Mouse (Mus musculus) limb, embryonic 11.5 days (tissue): ENCODE measurements around the gene Ywhag. TPM values are rescaled to one million over a fixed set of nuclear protein-coding genes. Genes with fewer than 3 reads are reported as not detected.

Source experiments
- ATAC-seq: fragments of 200-750 bp; cut with Nextera tagmentation; 2 replicates; pipeline ENCODE4 v1.8.0; 2017; ENCODE audit warnings: low read depth; ENCODE audit not compliant: insufficient number of reproducible peaks, low FRiP score, low TSS enrichment
- DNase-seq: peaks from one replicate; pipeline ENCODE4 v3.0.0-alpha.2; 2015; ENCODE audit warnings: low spot score
- H3K27ac ChIP-seq: fragments of 300-500 bp; sonication (generic); replicated peaks from 2 replicates; pipeline ENCODE4 v1.5.1; 2014; ENCODE audit warnings: low read depth, mild to moderate bottlenecking, low read length
- H3K27me3 ChIP-seq: fragments of 300-500 bp; sonication (generic); 2 replicates; pipeline ENCODE4 v1.6.1; 2014; ENCODE audit warnings: mild to moderate bottlenecking, low read length, mixed read lengths; ENCODE audit not compliant: control insufficient read depth, insufficient read depth
- H3K36me3 ChIP-seq: fragments of 300-500 bp; sonication (generic); 2 replicates; pipeline ENCODE4 v1.6.1; 2014; ENCODE audit warnings: mild to moderate bottlenecking, low read length, moderate library complexity, mixed read lengths; ENCODE audit not compliant: control insufficient read depth, insufficient read depth
- H3K4me1 ChIP-seq: fragments of 300-500 bp; sonication (generic); 2 replicates; pipeline ENCODE4 v1.6.1; 2014; ENCODE audit warnings: low read length, mixed read lengths; ENCODE audit not compliant: control insufficient read depth, insufficient read depth
- H3K4me2 ChIP-seq: fragments of 300-500 bp; sonication (generic); 2 replicates; pipeline ENCODE4 v1.6.1; 2014; ENCODE audit warnings: low read depth, mild to moderate bottlenecking, moderate library complexity; ENCODE audit not compliant: severe bottlenecking
- H3K4me3 ChIP-seq: fragments of 300-500 bp; sonication (generic); 2 replicates; pipeline ENCODE4 v1.5.1; 2014; ENCODE audit warnings: low read depth, low read length
- H3K9ac ChIP-seq: fragments of 300-500 bp; sonication (generic); 2 replicates; pipeline ENCODE4 v1.6.1; 2014; ENCODE audit warnings: mild to moderate bottlenecking, low read length
- H3K9me3 ChIP-seq: fragments of 300-500 bp; sonication (generic); 2 replicates; pipeline ENCODE4 v1.6.1; 2016; ENCODE audit warnings: low read length; ENCODE audit not compliant: control insufficient read depth
- WGBS: fragments of 180-500 bp; shearing (Covaris S2); extraction: QIAGEN DNeasy Blood & Tissue Kit; methylation state at CpG from one replicate; pipeline ENCODE4 v1.1.7; 2014; 5-methylcytosine and 5-hydroxymethylcytosine counted together
- polyA plus RNA-seq: library from polyadenylated mRNA; unstranded; fragments of >200 nt; fragmentation: Nextera tagmentation; extraction: Ambion mirVana; gene quantifications from 2 replicates; pipeline ENCODE4 v1.2.1, GENCODE M21; 2014

Gene Ywhag
- polyA plus RNA-seq, 1 experiment from 2014 or later, result 105 TPM

GRCm38 (mm10) chr5:135968781-135969180 lies 34.4 kb upstream of the Ywhag start:
- Histone ChIP-seq H3K27me3 (0 out of 2 replicates have a peak, but pooled peaks cover 6% of the 10 kb centered on the region), H3K4me2 (no peak overlapping the region), H3K9ac (no peak overlapping the region), H3K9me3 (no peaks in the 10 kb centered on the region), H3K27ac (no peak overlapping the region), H3K4me3 (no peak overlapping the region), H3K36me3 (no peaks in the 10 kb centered on the region), H3K4me1 (0 out of 2 replicates have a peak, but pooled peaks cover 3% of the 10 kb centered on the region)
- DNase-seq, result peak; percentile 70
- ATAC-seq, result no peak
- 69% methylated on average over 1 of the region's 1 CpGs for WGBS

- H3K9me3 ChIP-seq, result no peaks in the 10 kb centered on the region
- 65% methylated on average over 9 of the region's 9 CpGs for WGBS
These were observed 32.5 kb upstream of the Ywhag start for GRCm38 (mm10) chr5:135966866-135967265.

GRCm38 (mm10) chr5:135965501-135965930 lies 31.1 kb upstream of the Ywhag start:
- WGBS, result 7% methylated on average over 24 of the region's 24 CpGs
- Histone ChIP-seq H3K27me3 (0 out of 2 replicates have a peak, but pooled peaks cover 6% of the 10 kb centered on the region), H3K4me3 (no peak overlapping the region), H3K36me3 (no peaks in the 10 kb centered on the region), H3K27ac (no peak overlapping the region), H3K4me2 (peak overlapping the region; percentile 32), H3K4me1 (0 out of 2 replicates have a peak, but pooled peaks cover 6% of the 10 kb centered on the region), H3K9ac (peak overlapping the region; percentile 32), H3K9me3 (no peaks in the 10 kb centered on the region)
- DNase-seq, result peak; percentile 32
- ATAC-seq, result no peak

More at GRCm38 (mm10) chr5:135966866-135967265, 32.5 kb upstream of the Ywhag start:
- Histone ChIP-seq H3K27me3 (0 out of 2 replicates have a peak, but pooled peaks cover 6% of the 10 kb centered on the region), H3K4me3 (no peak overlapping the region), H3K27ac (no peak overlapping the region), H3K4me1 (0 out of 2 replicates have a peak, but pooled peaks cover 6% of the 10 kb centered on the region), H3K36me3 (no peaks in the 10 kb centered on the region), H3K4me2 (no peak overlapping the region), H3K9ac (no peak overlapping the region)
- DNase-seq (peak; percentile 45), ATAC-seq (no peak)

GRCm38 (mm10) chr5:135963280-135963627 lies 28.8 kb upstream of the Ywhag start:
- Histone ChIP-seq H3K27ac (peak overlapping the region; percentile 90), H3K4me3 (peak overlapping the region; percentile 56), H3K4me2 (peak overlapping the region; percentile 90), H3K4me1 (peaks cover 7% of the 10 kb centered on the region; the same call in 1 of the 2 replicates), H3K9me3 (no peaks in the 10 kb centered on the region), H3K36me3 (no peaks in the 10 kb centered on the region), H3K27me3 (0 out of 2 replicates have a peak, but pooled peaks cover 6% of the 10 kb centered on the region), H3K9ac (peak overlapping the region; percentile 94)
- DNase-seq, result no peak
- ATAC-seq, result no peak
- WGBS, result 2% methylated on average over 6 of the region's 6 CpGs

- H3K27me3 ChIP-seq, result 0 out of 2 replicates have a peak, but pooled peaks cover 6% of the 10 kb centered on the region
- H3K9me3 ChIP-seq, result no peaks in the 10 kb centered on the region
- peaks cover 10% of the 10 kb centered on the region; the same call in 1 of the 2 replicates for H3K4me1 ChIP-seq
- H3K4me2 ChIP-seq, result peak overlapping the region; percentile 90
- ATAC-seq (peak; percentile 94), DNase-seq (peak; percentile 97)
- H3K36me3 ChIP-seq, result no peaks in the 10 kb centered on the region
- peak overlapping the region; percentile 56 for H3K4me3 ChIP-seq
- under 1% methylated on average over 64 of the region's 64 CpGs for WGBS
- H3K9ac ChIP-seq, result peak overlapping the region; percentile 94
- H3K27ac ChIP-seq, result peak overlapping the region; percentile 90
These were observed 28.3 kb upstream of the Ywhag start for GRCm38 (mm10) chr5:135962492-135963279.

GRCm38 (mm10) chr5:135962125-135962491 lies 27.7 kb upstream of the Ywhag start:
- ATAC-seq (no peak; the same call in 1 of the 2 replicates), DNase-seq (no peak)
- peak overlapping the region; percentile 90 for H3K4me2 ChIP-seq
- H3K4me1 ChIP-seq, result peaks cover 10% of the 10 kb centered on the region; the same call in 1 of the 2 replicates
- whole genome bisulfite sequencing, result under 1% methylated on average over 11 of the region's 11 CpGs
- peak overlapping the region; percentile 56 for H3K4me3 ChIP-seq
- no peak overlapping the region for H3K9ac ChIP-seq
- peak overlapping the region; percentile 68 for H3K27ac ChIP-seq
- no peaks in the 10 kb centered on the region for H3K36me3 ChIP-seq
- H3K9me3 ChIP-seq, result no peaks in the 10 kb centered on the region
- 0 out of 2 replicates have a peak, but pooled peaks cover 6% of the 10 kb centered on the region for H3K27me3 ChIP-seq

- Histone ChIP-seq H3K4me2 (peak overlapping the region; percentile 90; the same call in 1 of the 2 replicates), H3K9me3 (no peaks in the 10 kb centered on the region), H3K27ac (no peak overlapping the region), H3K9ac (no peak overlapping the region), H3K4me1 (peaks cover 10% of the 10 kb centered on the region; the same call in 1 of the 2 replicates), H3K36me3 (no peaks in the 10 kb centered on the region), H3K4me3 (no peak overlapping the region), H3K27me3 (0 out of 2 replicates have a peak, but pooled peaks cover 6% of the 10 kb centered on the region)
- DNase-seq, result no peak
- WGBS, result 94% methylated on average over 15 of the region's 15 CpGs
- no peak for ATAC-seq
These were observed 26.7 kb upstream of the Ywhag start for GRCm38 (mm10) chr5:135960909-135961635.

- Histone ChIP-seq H3K27ac (no peak overlapping the region), H3K9ac (no peak overlapping the region), H3K36me3 (no peaks in the 10 kb centered on the region), H3K9me3 (no peaks in the 10 kb centered on the region), H3K4me2 (no peak overlapping the region), H3K4me1 (peaks cover 7% of the 10 kb centered on the region; the same call in 1 of the 2 replicates), H3K27me3 (no peaks in the 10 kb centered on the region), H3K4me3 (no peak overlapping the region)
- no peak for DNase-seq
- 95% methylated on average over 7 of the region's 7 CpGs for WGBS
- no peak for ATAC-seq
These were observed 25.5 kb upstream of the Ywhag start for GRCm38 (mm10) chr5:135959911-135960310.
